Mouse (Mus musculus) MEL (cell line): ENCODE measurements around the gene Epha2. TPM values are rescaled to one million over a fixed set of nuclear protein-coding genes. Genes with fewer than 3 reads are reported as not detected.

ENCODE experiments used
- DNase-seq: peaks from one replicate; pipeline ENCODE4 v3.0.0; 2011; ENCODE audit warnings: low read depth, low spot score
- H3K27ac ChIP-seq: 2 replicates; pipeline ENCODE4 v1.5.1; 2012; ENCODE audit warnings: low read depth, mild to moderate bottlenecking, control low read depth, low read length, moderate library complexity; ENCODE audit not compliant: control insufficient read depth
- H3K27me3 ChIP-seq, 2 experiments: fragments of 150-350 bp in 1 of 2; sonication (generic) in 1 of 2; 2 replicates each; pipeline ENCODE4 v1.6.1; 2012; ENCODE audit warnings: low read length in 2 of 2, mild to moderate bottlenecking in 2 of 2, improper control_type of control experiment in 1 of 2, moderate library complexity in 1 of 2; ENCODE audit not compliant: insufficient read depth in 2 of 2, control insufficient read depth in 1 of 2
- H3K36me3 ChIP-seq, 2 experiments: 2 replicates each; pipeline ENCODE4 v1.6.1; 2012 to 2014; ENCODE audit warnings: low read length in 2 of 2, improper control_type of control experiment in 1 of 2, inconsistent platforms in 1 of 2, mild to moderate bottlenecking in 1 of 2; ENCODE audit not compliant: insufficient read depth in 2 of 2, control insufficient read depth in 1 of 2
- H3K4me1 ChIP-seq, 2 experiments: fragments of 150-350 bp in 1 of 2; sonication (generic) in 1 of 2; 2 replicates each; pipeline ENCODE4 v1.6.1; 2012; ENCODE audit warnings: low read length in 2 of 2, improper control_type of control experiment in 1 of 2, mild to moderate bottlenecking in 1 of 2; ENCODE audit not compliant: insufficient read depth in 2 of 2, control insufficient read depth in 1 of 2
- H3K4me3 ChIP-seq, 2 experiments: fragments of 150-350 bp in 1 of 2; sonication (generic) in 1 of 2; 2 replicates each; pipeline ENCODE4 v1.5.1; 2012; ENCODE audit warnings: low read depth in 2 of 2, low read length in 2 of 2, mild to moderate bottlenecking in 2 of 2, moderate library complexity in 2 of 2, control low read depth in 1 of 2, improper control_type of control experiment in 1 of 2; ENCODE audit not compliant: control insufficient read depth in 1 of 2, insufficient read depth in 1 of 2
- H3K79me2 ChIP-seq: 2 replicates; pipeline ENCODE4 v1.6.1; 2012; ENCODE audit warnings: mild to moderate bottlenecking, low read length, moderate library complexity; ENCODE audit not compliant: control insufficient read depth, poor library complexity, insufficient read depth
- H3K9ac ChIP-seq: 2 replicates; pipeline ENCODE4 v1.6.1; 2012; ENCODE audit warnings: low read depth, mild to moderate bottlenecking, control low read depth, low read length, moderate library complexity; ENCODE audit not compliant: control insufficient read depth, poor library complexity, severe bottlenecking
- H3K9me3 ChIP-seq: fragments of 150-350 bp; sonication (generic); replicated peaks from 2 replicates; pipeline ENCODE4 v1.6.1; 2012; ENCODE audit warnings: mild to moderate bottlenecking, low read length, improper control_type of control experiment, moderate library complexity; ENCODE audit not compliant: insufficient read depth
- BHLHE40 ChIP-seq: IDR thresholded peaks from 2 replicates; pipeline ENCODE4 v1.6.1; 2012; ENCODE audit warnings: low read depth, mild to moderate bottlenecking, inconsistent platforms, low read length, improper control_type of control experiment, borderline replicate concordance
- ETS1 ChIP-seq: IDR thresholded peaks from 2 replicates; pipeline ENCODE4 v1.6.1; 2012; ENCODE audit warnings: low read depth, mild to moderate bottlenecking, inconsistent platforms, low read length, improper control_type of control experiment, moderate library complexity
- GATA1 ChIP-seq: IDR thresholded peaks from 2 replicates; pipeline ENCODE4 v1.6.1; 2011; ENCODE audit warnings: low read depth, low read length, improper control_type of control experiment
- JUND ChIP-seq: IDR thresholded peaks from 2 replicates; pipeline ENCODE4 v1.6.1; 2011; ENCODE audit warnings: low read depth, mild to moderate bottlenecking, improper control_type of control experiment, low read length
- MYC ChIP-seq: IDR thresholded peaks from 2 replicates; pipeline ENCODE4 v1.6.1; 2011; ENCODE audit warnings: low read depth, mild to moderate bottlenecking, low read length, improper control_type of control experiment, moderate library complexity
- RAD21 ChIP-seq: IDR thresholded peaks from 2 replicates; pipeline ENCODE4 v1.6.1; 2011; ENCODE audit warnings: mild to moderate bottlenecking, low read depth, low read length, improper control_type of control experiment
- RCOR1 ChIP-seq: IDR thresholded peaks from 2 replicates; pipeline ENCODE4 v1.6.1; 2012; ENCODE audit warnings: low read depth, mild to moderate bottlenecking, inconsistent platforms, low read length, improper control_type of control experiment
- TBP ChIP-seq: IDR thresholded peaks from 2 replicates; pipeline ENCODE4 v1.8.0; 2011; ENCODE audit warnings: low read depth, low read length, improper control_type of control experiment
- USF1 ChIP-seq: IDR thresholded peaks from 2 replicates; pipeline ENCODE4 v1.6.1; 2014; ENCODE audit warnings: low read depth, mild to moderate bottlenecking, inconsistent platforms, low read length, improper control_type of control experiment, moderate library complexity
- USF2 ChIP-seq, 2 experiments: IDR thresholded peaks; 2 replicates each; pipeline ENCODE4 v1.6.1; 2011 to 2012; ENCODE audit warnings: improper control_type of control experiment in 2 of 2, low read length in 2 of 2, borderline replicate concordance in 1 of 2, inconsistent platforms in 1 of 2, low read depth in 1 of 2, mild to moderate bottlenecking in 1 of 2; ENCODE audit not compliant: insufficient read depth in 1 of 2
- ZC3H11A ChIP-seq: IDR thresholded peaks from 2 replicates; pipeline ENCODE4 v1.6.1; 2012; ENCODE audit warnings: low read depth, mild to moderate bottlenecking, inconsistent platforms, low read length, improper control_type of control experiment
- ZMIZ1 ChIP-seq: IDR thresholded peaks from 2 replicates; pipeline ENCODE4 v1.6.1; 2012; ENCODE audit warnings: low read depth, mild to moderate bottlenecking, inconsistent platforms, low read length, improper control_type of control experiment, moderate library complexity
- polyA plus RNA-seq, 2 experiments: library from polyadenylated mRNA; stranded (reverse) in 1 of 2; unstranded in 1 of 2; fragments of >175 nt in 1 of 2; fragments of >200 nt in 1 of 2; gene quantifications; 2 replicates each; pipeline versions ENCODE4 v1.2.1 to v1.2.4; 2012; ENCODE audit warnings: low replicate concordance in 2 of 2, low read depth in 1 of 2; ENCODE audit not compliant: insufficient read length in 2 of 2, insufficient read depth in 1 of 2, missing spikeins in 1 of 2
- total RNA-seq: library from RNA; depleted of rRNA; stranded (reverse); fragments of 300-350 nt; gene quantifications from 2 replicates; pipeline ENCODE4 v1.2.3, GENCODE M21; 2012

The Epha2 gene
- total and polyA plus RNA-seq, 3 experiments: 2.3 to 5.9 TPM; not detected in 1

GRCm38 (mm10) chr4:141279327-141279726 is 21.7 kb upstream of the Epha2 start:
- Histone ChIP-seq H3K79me2 (no peaks in the 10 kb centered on the region), H3K27ac (no peak overlapping the region), H3K36me3 (no peaks in the 10 kb centered on the region), H3K4me3 (no peak overlapping the region), H3K9me3 (no peaks in the 10 kb centered on the region), H3K9ac (no peak overlapping the region), H3K27me3 (peaks cover 0 to 3% of the 10 kb centered on the region in 2 experiments; a peak in 2 of 4 replicates), H3K4me1 (0 out of 4 replicates have a peak, but pooled peaks cover 0 to 2% of the 10 kb centered on the region in 2 experiments)
- no peak for DNase-seq
- no peak for TF ChIP-seq GATA1
- no peak for TF ChIP-seq ZMIZ1

GRCm38 (mm10) chr4:141279783-141280182 is 21.3 kb upstream of the Epha2 start:
- TF ChIP-seq ZC3H11A (no peak), BHLHE40 (no peak), USF2 (IDR thresholded peaks at IDR 0.05; ENCODE audit: borderline replicate concordance in 1 of 2, insufficient read depth in 1 of 2, low read depth in 1 of 2, low read length in 2 of 2) (no peak), MYC (no peak), RCOR1 (no peak), RAD21 (no peak)
- TF ChIP-seq, all 39 proteins: peak for 0
- H3K9me3 ChIP-seq: no peaks in the 10 kb centered on the region
- H3K4me3 ChIP-seq: no peak overlapping the region
- no peak overlapping the region for H3K27ac ChIP-seq
- H3K79me2 ChIP-seq: no peaks in the 10 kb centered on the region
- no peak for DNase-seq
- peaks cover 0 to 3% of the 10 kb centered on the region in 2 experiments; a peak in 2 of 4 replicates for H3K27me3 ChIP-seq
- 0 out of 4 replicates have a peak, but pooled peaks cover 0 to 2% of the 10 kb centered on the region in 2 experiments for H3K4me1 ChIP-seq
- no peaks in the 10 kb centered on the region for H3K36me3 ChIP-seq
- H3K9ac ChIP-seq: no peak overlapping the region

GRCm38 (mm10) chr4:141280471-141280870 is 20.6 kb upstream of the Epha2 start:
- no peak overlapping the region for H3K4me3 ChIP-seq
- TF ChIP-seq USF1 (no peak), ETS1 (no peak), JUND (no peak), TBP (no peak)
- no peaks in the 10 kb centered on the region for H3K36me3 ChIP-seq
- H3K4me1 ChIP-seq: 0 out of 4 replicates have a peak, but pooled peaks cover 0 to 2% of the 10 kb centered on the region in 2 experiments
- no peak overlapping the region for H3K9ac ChIP-seq
- no peak overlapping the region for H3K27ac ChIP-seq
- H3K79me2 ChIP-seq: no peaks in the 10 kb centered on the region
- no peak for DNase-seq
- H3K27me3 ChIP-seq: peaks cover 0 to 3% of the 10 kb centered on the region in 2 experiments; a peak in 2 of 4 replicates
- no peaks in the 10 kb centered on the region for H3K9me3 ChIP-seq
